Mouse (Mus musculus) neural tube, embryonic 15.5 days (tissue): Measurements from ENCODE around the gene Antxr1. TPM values are rescaled to one million over a fixed set of nuclear protein-coding genes. Genes with fewer than 3 reads are reported as not detected.

Source experiments
- ATAC-seq: fragments of 200-750 bp; cut with Nextera tagmentation; 2 replicates; pipeline ENCODE4 v1.8.0; 2017; ENCODE audit warnings: mild to moderate bottlenecking, moderate TSS enrichment, moderate library complexity; ENCODE audit not compliant: low FRiP score
- H3K27ac ChIP-seq: fragments of 300-500 bp; sonication (generic); replicated peaks from 2 replicates; pipeline ENCODE4 v1.5.1; 2015; ENCODE audit warnings: mild to moderate bottlenecking, inconsistent platforms
- H3K27me3 ChIP-seq: fragments of 300-500 bp; sonication (generic); replicated peaks from 2 replicates; pipeline ENCODE4 v1.6.1; 2015; ENCODE audit warnings: inconsistent platforms
- H3K36me3 ChIP-seq: fragments of 300-500 bp; sonication (generic); 2 replicates; pipeline ENCODE4 v1.6.1; 2015; ENCODE audit warnings: inconsistent platforms
- H3K4me1 ChIP-seq: fragments of 300-500 bp; sonication (generic); 2 replicates; pipeline ENCODE4 v1.6.1; 2015; ENCODE audit warnings: inconsistent platforms
- H3K4me2 ChIP-seq: fragments of 300-500 bp; sonication (generic); 2 replicates; pipeline ENCODE4 v1.6.1; 2015; ENCODE audit warnings: inconsistent platforms, mild to moderate bottlenecking, moderate library complexity
- H3K4me3 ChIP-seq: fragments of 300-500 bp; sonication (generic); replicated peaks from 2 replicates; pipeline ENCODE4 v1.5.1; 2015; ENCODE audit warnings: mild to moderate bottlenecking, inconsistent platforms
- H3K9ac ChIP-seq: fragments of 300-500 bp; sonication (generic); replicated peaks from 2 replicates; pipeline ENCODE4 v1.6.1; 2015; ENCODE audit warnings: mild to moderate bottlenecking, inconsistent platforms
- H3K9me3 ChIP-seq: fragments of 300-500 bp; sonication (generic); replicated peaks from 2 replicates; pipeline ENCODE4 v1.6.1; 2016; ENCODE audit warnings: inconsistent platforms
- WGBS: fragments of 180-500 bp; shearing (Covaris S2); methylation state at CpG from one replicate; pipeline ENCODE4 v1.1.7; 2015; ENCODE audit warnings: mixed read lengths; 5-methylcytosine and 5-hydroxymethylcytosine counted together
- polyA plus RNA-seq: library from polyadenylated mRNA; unstranded; fragments of >200 nt; fragmentation: Nextera tagmentation; extraction: Ambion mirVana; gene quantifications from 2 replicates; pipeline ENCODE4 v1.2.1, GENCODE M21; 2015

Gene Antxr1
- polyA plus RNA-seq, 1 experiment from 2014 or later: 6.7 TPM

DNA sequence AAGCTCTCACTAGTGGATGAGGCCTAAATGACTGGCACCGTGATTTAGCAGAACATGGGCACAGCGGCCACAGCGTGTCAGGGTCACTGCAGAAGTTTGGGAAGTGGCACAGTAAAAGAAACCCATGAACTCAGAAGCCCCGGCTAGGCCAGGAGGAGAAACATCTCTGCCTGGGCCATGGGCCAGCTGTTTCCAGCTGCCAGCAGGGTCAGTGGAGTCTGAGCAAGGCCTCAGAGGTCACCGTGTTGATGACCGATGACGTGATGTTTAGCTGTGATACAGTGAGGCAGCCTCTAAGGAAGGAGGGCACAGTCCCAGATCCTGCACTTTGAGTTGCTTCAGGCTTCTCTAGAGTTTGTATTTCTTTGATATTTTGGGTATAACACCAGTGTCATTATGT, 122.4 kb downstream of the Antxr1 start:
- ATAC-seq: no peak
- 80% methylated on average over 7 of the region's 7 CpGs for WGBS
- Histone ChIP-seq H3K4me3 (no peak overlapping the region), H3K27ac (no peak overlapping the region), H3K27me3 (no peaks in the 10 kb centered on the region), H3K4me2 (no peak overlapping the region), H3K9ac (no peak overlapping the region), H3K9me3 (no peaks in the 10 kb centered on the region), H3K36me3 (no peaks in the 10 kb centered on the region), H3K4me1 (0 out of 2 replicates have a peak, but pooled peaks cover under 1% of the 10 kb centered on the region)

DNA sequence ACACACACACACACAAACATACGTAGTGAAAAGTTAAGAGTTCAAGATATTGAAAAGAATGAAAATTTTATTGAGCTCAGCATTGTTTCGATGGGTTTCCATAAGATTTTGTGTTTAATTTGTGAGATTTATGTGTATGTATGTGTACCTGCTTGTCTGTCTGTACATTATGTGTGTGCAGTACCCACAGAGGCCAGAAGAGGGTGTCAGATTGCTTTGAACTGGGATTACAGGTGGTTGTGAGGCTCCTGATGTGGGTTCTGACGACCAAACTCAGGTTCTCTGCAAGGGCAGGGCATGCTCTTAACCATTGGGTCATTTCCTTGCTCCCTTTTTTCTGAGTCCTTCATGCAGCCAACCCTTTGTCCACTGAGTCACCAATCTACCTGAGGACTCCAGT, 124.1 kb downstream of the Antxr1 start:
- ATAC-seq: no peak
- Histone ChIP-seq H3K27ac (no peak overlapping the region), H3K36me3 (no peaks in the 10 kb centered on the region), H3K9me3 (no peaks in the 10 kb centered on the region), H3K4me3 (no peak overlapping the region), H3K9ac (no peak overlapping the region), H3K4me2 (no peak overlapping the region), H3K4me1 (0 out of 2 replicates have a peak, but pooled peaks cover 8% of the 10 kb centered on the region), H3K27me3 (no peaks in the 10 kb centered on the region)
- 89% methylated on average over 3 of the region's 3 CpGs for WGBS

DNA sequence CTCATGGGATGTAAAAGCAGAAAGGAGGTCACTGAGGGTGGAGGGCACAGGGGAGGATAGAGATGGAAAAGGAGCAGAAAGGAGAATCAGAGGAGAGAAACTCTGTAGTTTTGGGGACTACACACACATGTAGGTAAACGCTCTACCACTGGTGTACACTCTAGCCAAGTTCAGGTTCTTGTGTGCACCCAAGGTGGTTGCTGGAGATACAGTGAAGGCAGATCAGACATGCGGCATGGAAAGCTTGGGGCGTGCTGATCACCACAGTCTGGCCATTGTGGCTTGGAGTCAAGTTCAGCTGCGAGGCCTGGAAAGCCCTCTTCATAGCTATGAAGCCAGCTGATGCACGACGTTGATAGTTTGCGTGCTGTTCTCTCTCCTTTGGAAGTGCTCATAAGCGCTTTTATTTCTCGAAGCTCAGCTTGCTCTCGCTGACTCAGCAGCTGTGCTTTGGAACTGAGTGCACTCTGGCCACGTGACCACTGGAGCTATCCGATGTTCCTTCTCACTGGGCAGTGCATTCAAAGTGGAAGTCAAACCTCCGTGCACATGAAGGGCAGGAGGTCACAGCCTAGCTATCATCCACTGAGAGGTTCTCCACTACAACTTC, 128.1 kb downstream of the Antxr1 start:
- ATAC-seq: no peak
- no peak overlapping the region for H3K4me3 ChIP-seq

DNA sequence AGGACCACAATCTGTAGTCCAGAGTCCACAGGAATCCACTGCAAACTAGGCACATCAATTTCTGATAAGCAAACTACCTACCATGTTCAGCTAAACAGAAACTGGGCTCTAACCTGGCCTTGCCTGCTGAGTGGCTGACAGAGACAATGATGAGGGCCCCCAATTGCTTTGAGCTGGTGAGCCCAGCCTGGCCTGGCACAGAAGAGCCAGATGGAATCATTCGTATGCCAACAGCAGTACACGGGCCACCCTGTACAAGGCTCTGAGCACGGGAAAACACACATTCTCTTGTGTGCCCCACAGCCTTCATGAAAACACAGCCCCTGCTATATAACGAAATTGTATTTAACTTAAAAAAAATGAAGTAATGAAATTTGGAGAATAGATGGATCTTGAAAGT, 128.8 kb downstream of the Antxr1 start:
- H3K27ac ChIP-seq: no peak overlapping the region
- no peaks in the 10 kb centered on the region for H3K9me3 ChIP-seq
- no peak overlapping the region for H3K9ac ChIP-seq
- no peaks in the 10 kb centered on the region for H3K27me3 ChIP-seq
- 89% methylated on average over 4 of the region's 4 CpGs for WGBS
- no peaks in the 10 kb centered on the region for H3K36me3 ChIP-seq
- ATAC-seq: no peak
- H3K4me1 ChIP-seq: peaks cover 20% of the 10 kb centered on the region; the same call in 1 of the 2 replicates
- H3K4me3 ChIP-seq: no peak overlapping the region
- no peak overlapping the region for H3K4me2 ChIP-seq

More for the DNA sequence above, 128.1 kb downstream of the Antxr1 start:
- WGBS: 61% methylated on average over 13 of the region's 13 CpGs
- Histone ChIP-seq H3K4me2 (no peak overlapping the region), H3K27ac (peak overlapping the region; percentile 33; the same call in 1 of the 2 replicates), H3K36me3 (no peaks in the 10 kb centered on the region), H3K4me1 (peaks cover 20% of the 10 kb centered on the region; the same call in 1 of the 2 replicates), H3K27me3 (no peaks in the 10 kb centered on the region), H3K9me3 (no peaks in the 10 kb centered on the region), H3K9ac (no peak overlapping the region)

DNA sequence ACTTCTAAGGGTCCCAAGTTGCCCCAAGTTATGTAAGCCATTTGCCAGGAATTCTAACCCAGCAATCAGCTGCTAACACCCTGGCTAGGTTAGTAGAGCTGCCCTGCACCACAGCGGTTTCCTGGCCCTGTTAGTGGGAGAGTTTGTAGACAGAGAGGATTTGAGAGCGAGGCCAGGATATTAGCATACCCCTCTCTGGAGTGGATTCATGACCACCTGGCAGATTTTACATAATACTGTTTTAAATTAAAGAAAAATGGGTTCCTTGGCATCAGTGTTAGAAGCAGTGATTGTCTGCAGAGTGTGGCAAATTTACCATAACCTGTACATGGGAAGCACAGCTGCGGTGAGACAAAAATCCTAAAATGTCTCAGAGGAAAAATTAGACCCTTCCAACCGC, 132.2 kb downstream of the Antxr1 start:
- H3K4me1 ChIP-seq: peaks cover 20% of the 10 kb centered on the region; the same call in 1 of the 2 replicates
- no peak overlapping the region for H3K27ac ChIP-seq
- no peak overlapping the region for H3K4me3 ChIP-seq
- no peaks in the 10 kb centered on the region for H3K27me3 ChIP-seq
- H3K9ac ChIP-seq: no peak overlapping the region
- no peak overlapping the region for H3K4me2 ChIP-seq
- no peaks in the 10 kb centered on the region for H3K36me3 ChIP-seq
- H3K9me3 ChIP-seq: no peaks in the 10 kb centered on the region
- 53% methylated on average over 4 of the region's 4 CpGs for WGBS
- ATAC-seq: no peak

DNA sequence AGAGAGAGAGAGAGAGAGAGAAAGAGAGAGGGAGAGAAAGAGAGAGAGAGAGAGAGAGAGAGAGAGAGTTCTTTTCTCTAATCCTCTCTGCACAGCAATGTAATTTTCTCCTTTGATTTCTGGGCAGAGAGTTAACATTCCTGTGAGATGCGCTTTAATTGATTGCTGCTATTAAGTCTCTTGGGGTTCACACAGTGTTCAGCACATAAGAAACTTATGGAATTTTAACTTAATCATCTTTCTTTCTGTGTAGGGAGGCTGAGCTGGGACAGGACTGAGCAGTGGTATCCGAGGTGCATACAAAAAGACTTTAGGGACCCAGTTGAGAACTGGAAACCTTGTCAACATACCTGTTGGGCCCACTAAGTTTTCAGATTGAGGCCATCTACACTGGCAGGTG, 132.6 kb downstream of the Antxr1 start:
- Histone ChIP-seq H3K9me3 (no peaks in the 10 kb centered on the region), H3K9ac (no peak overlapping the region), H3K4me2 (no peak overlapping the region), H3K27ac (no peak overlapping the region), H3K4me3 (no peak overlapping the region), H3K36me3 (no peaks in the 10 kb centered on the region), H3K4me1 (peaks cover 18% of the 10 kb centered on the region; the same call in 1 of the 2 replicates), H3K27me3 (no peaks in the 10 kb centered on the region)
- ATAC-seq: no peak
- WGBS: 69% methylated on average over 2 of the region's 2 CpGs

DNA sequence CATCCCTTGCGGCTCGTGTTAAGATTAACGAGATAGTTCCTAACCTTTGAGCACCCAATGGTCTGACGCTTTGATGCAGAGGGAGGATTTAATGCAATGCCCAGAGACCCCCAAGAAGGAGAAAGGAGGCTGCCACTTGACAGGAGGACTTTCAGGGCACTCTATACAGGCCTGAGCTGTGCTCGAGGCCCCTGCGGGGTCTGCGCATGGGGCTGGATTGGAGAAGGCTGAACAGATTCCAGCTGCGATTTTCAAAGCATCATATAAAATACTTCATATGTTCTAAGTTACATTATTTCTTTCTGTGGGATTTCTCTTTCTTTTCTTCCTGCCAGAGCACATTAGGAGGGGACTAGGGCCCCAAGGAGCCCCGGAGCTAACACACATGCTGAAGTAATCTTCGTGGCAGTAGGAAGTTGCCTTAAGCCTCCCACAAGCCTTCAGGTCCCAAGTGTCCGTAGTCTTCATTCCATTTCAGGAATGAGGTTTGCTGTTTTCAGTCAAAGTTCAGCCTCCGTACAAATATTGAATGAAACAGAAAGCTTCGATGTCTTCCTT, 133.5 kb downstream of the Antxr1 start:
- no peak overlapping the region for H3K4me2 ChIP-seq
- H3K4me1 ChIP-seq: peaks cover 12% of the 10 kb centered on the region; the same call in 1 of the 2 replicates
- ATAC-seq: no peak
- H3K4me3 ChIP-seq: no peak overlapping the region
- no peak overlapping the region for H3K27ac ChIP-seq
- H3K36me3 ChIP-seq: no peaks in the 10 kb centered on the region
- no peaks in the 10 kb centered on the region for H3K27me3 ChIP-seq
- 91% methylated on average over 13 of the region's 13 CpGs for WGBS
- no peaks in the 10 kb centered on the region for H3K9me3 ChIP-seq
- no peak overlapping the region for H3K9ac ChIP-seq

DNA sequence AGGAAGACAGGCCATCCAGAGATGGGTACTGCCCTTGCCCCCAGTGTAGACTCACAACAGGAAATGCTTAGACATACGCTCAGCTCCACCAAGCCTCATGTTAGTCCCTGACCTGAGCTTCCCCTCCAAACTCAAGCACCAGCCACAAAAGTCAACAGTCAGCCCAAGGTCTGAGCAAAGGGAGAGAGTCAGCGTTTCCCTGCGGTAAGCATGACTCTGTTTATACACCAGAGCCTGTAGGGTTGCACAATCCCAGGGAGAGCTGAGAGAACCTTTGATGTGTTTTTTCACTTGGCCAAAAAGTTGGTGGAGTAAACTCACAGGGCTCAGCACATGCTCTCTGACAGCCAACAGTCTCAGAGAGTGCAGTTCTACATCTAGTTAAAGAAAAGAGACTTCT, 145.9 kb downstream of the Antxr1 start:
- no peak for ATAC-seq
- no peaks in the 10 kb centered on the region for H3K9me3 ChIP-seq
- H3K36me3 ChIP-seq: peaks cover 2% of the 10 kb centered on the region; the same call in 1 of the 2 replicates
- no peak overlapping the region for H3K27ac ChIP-seq
- peaks cover 11% of the 10 kb centered on the region; the same call in 1 of the 2 replicates for H3K4me1 ChIP-seq
- no peak overlapping the region for H3K9ac ChIP-seq
- H3K4me3 ChIP-seq: no peak overlapping the region
- no peak overlapping the region for H3K4me2 ChIP-seq
- 84% methylated on average over 3 of the region's 3 CpGs for WGBS
- no peaks in the 10 kb centered on the region for H3K27me3 ChIP-seq

DNA sequence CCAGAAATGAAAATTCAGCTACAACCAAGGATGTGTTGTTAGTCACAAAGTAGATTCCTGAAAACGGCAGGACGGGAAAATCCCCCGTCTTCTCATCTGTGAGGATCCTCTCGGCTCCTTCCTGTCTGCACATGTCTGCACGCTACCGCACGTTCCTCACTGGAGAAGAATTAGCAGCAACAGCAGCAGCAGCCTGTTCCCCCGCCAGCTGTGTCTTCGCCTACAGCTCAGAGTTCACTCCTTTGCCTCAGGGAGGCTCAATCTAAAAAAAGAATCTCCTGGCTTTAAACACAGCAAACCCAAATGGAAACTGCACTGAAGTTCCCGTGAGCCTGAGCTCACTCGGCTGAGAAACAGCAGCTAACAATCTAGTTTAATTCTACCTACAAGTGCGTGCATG, 148.6 kb downstream of the Antxr1 start:
- WGBS: 59% methylated on average over 12 of the region's 12 CpGs

DNA sequence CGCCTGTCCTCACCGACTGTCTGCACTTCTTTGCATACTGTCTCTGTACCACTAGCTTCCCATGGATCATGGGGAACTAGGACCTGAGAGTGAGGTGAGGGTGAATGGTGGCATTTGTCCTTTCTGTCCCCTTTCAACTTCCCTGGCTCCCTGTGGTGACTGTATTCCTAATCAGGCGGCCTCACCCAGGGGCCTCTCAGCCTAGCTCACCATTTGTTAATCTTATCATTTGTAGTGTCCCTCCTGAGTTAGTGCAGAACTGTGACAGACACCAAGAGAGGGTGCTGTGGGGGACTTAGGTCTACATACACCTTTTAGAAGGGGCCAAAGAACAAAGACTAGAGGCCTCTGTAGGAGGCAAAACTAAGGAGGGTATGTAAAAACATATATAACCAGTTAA, 151.2 kb downstream of the Antxr1 start:
- no peak overlapping the region for H3K27ac ChIP-seq
- 88% methylated on average over 3 of the region's 3 CpGs for WGBS
- peaks cover 25% of the 10 kb centered on the region for H3K4me1 ChIP-seq
- no peaks in the 10 kb centered on the region for H3K9me3 ChIP-seq
- H3K36me3 ChIP-seq: no peaks in the 10 kb centered on the region; the same call in 1 of the 2 replicates
- H3K4me3 ChIP-seq: no peak overlapping the region
- ATAC-seq: no peak
- H3K4me2 ChIP-seq: no peak overlapping the region
- H3K9ac ChIP-seq: no peak overlapping the region
- H3K27me3 ChIP-seq: no peaks in the 10 kb centered on the region

More for the DNA sequence above, 148.6 kb downstream of the Antxr1 start:
- no peak overlapping the region for H3K4me3 ChIP-seq
- H3K4me2 ChIP-seq: no peak overlapping the region
- no peaks in the 10 kb centered on the region for H3K27me3 ChIP-seq
- no peaks in the 10 kb centered on the region for H3K9me3 ChIP-seq
- H3K36me3 ChIP-seq: no peaks in the 10 kb centered on the region; the same call in 1 of the 2 replicates
- no peak for ATAC-seq
- no peak overlapping the region for H3K9ac ChIP-seq
- peaks cover 25% of the 10 kb centered on the region for H3K4me1 ChIP-seq
- H3K27ac ChIP-seq: peak overlapping the region; percentile 15; the same call in 1 of the 2 replicates

DNA sequence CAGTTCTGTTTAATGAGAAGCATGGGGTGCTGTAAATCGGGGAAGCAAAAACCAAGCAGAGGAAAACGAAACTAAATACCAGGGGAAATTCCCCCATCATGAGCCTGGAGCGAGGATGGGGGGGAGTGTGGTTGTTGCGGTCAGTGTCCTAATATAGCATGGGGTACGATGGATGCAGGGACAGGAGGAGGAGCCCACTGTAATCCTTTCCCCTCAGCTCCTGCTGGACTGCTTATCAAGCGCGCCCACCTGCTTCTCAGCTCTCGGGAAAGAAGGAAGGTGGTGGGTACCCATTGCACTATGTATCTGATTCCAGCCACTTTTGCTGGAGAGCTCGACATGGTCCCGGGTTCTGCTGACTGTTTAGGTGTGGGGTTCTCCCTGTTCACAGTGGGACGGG, 151.6 kb downstream of the Antxr1 start:
- no peak overlapping the region for H3K27ac ChIP-seq
- no peaks in the 10 kb centered on the region; the same call in 1 of the 2 replicates for H3K36me3 ChIP-seq
- 93% methylated on average over 11 of the region's 11 CpGs for WGBS
- ATAC-seq: no peak
- no peaks in the 10 kb centered on the region for H3K27me3 ChIP-seq
- H3K4me2 ChIP-seq: no peak overlapping the region
- H3K4me1 ChIP-seq: peaks cover 25% of the 10 kb centered on the region
- H3K9me3 ChIP-seq: no peaks in the 10 kb centered on the region
- no peak overlapping the region for H3K9ac ChIP-seq
- H3K4me3 ChIP-seq: no peak overlapping the region

DNA sequence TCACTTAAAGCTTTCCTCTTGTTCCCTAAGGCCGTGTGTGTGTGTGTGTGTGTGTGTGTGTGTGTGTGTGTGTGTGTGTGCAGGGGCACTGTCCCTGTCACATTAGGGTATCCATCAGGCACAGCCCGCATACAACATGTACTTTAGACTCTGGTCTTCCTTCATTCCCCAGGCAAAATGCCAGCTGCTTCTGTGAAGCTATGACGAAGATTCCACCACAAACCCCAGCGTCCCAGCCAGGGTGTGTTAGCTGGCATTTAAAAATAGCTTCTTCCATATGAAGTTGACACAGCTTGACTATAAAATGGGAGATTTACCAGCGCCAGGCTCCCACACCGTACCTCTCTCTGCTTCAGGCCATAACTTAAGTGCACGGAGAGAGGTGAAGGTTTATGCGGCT, 152.5 kb downstream of the Antxr1 start:
- Histone ChIP-seq H3K27ac (peak overlapping the region; percentile 65), H3K9ac (no peak overlapping the region), H3K4me1 (peaks cover 25% of the 10 kb centered on the region), H3K9me3 (no peaks in the 10 kb centered on the region), H3K36me3 (no peaks in the 10 kb centered on the region; the same call in 1 of the 2 replicates), H3K27me3 (no peaks in the 10 kb centered on the region), H3K4me2 (no peak overlapping the region), H3K4me3 (no peak overlapping the region)
- WGBS: 61% methylated on average over 8 of the region's 8 CpGs
- peak; percentile 38; the same call in 1 of the 2 replicates for ATAC-seq
